Mouse (Mus musculus) forebrain, embryonic 16.5 days (tissue): ENCODE data around the gene Adam22. TPM values are rescaled to one million over a fixed set of nuclear protein-coding genes. Genes with fewer than 3 reads are reported as not detected.

ENCODE experiments used
- ATAC-seq: fragments of 200-750 bp; cut with Nextera tagmentation; 2 replicates; pipeline ENCODE4 v1.8.0; 2017; ENCODE audit warnings: mild to moderate bottlenecking, moderate library complexity
- H3K27ac ChIP-seq: fragments of 300-500 bp; sonication (generic); 2 replicates; pipeline ENCODE4 v1.5.1; 2014; ENCODE audit warnings: low read length, control low read depth
- H3K27me3 ChIP-seq: fragments of 300-500 bp; sonication (generic); replicated peaks from 2 replicates; pipeline ENCODE4 v1.6.1; 2014; ENCODE audit warnings: low read length; ENCODE audit not compliant: control insufficient read depth, insufficient read depth
- H3K36me3 ChIP-seq: fragments of 300-500 bp; sonication (generic); 2 replicates; pipeline ENCODE4 v1.6.1; 2014; ENCODE audit not compliant: control insufficient read depth, insufficient read depth
- H3K4me1 ChIP-seq: fragments of 300-500 bp; sonication (generic); replicated peaks from 2 replicates; pipeline ENCODE4 v1.6.1; 2014; ENCODE audit warnings: low read length; ENCODE audit not compliant: control insufficient read depth, insufficient read depth
- H3K4me2 ChIP-seq: fragments of 300-500 bp; sonication (generic); 2 replicates; pipeline ENCODE4 v1.6.1; 2014; ENCODE audit warnings: mild to moderate bottlenecking, low read length, control low read depth
- H3K4me3 ChIP-seq: fragments of 300-500 bp; sonication (generic); replicated peaks from 2 replicates; pipeline ENCODE4 v1.5.1; 2014; ENCODE audit warnings: mild to moderate bottlenecking, low read length, control low read depth
- H3K9ac ChIP-seq: fragments of 300-500 bp; sonication (generic); replicated peaks from 2 replicates; pipeline ENCODE4 v1.6.1; 2014; ENCODE audit warnings: low read depth, low read length, control low read depth
- H3K9me3 ChIP-seq: fragments of 300-500 bp; sonication (generic); 2 replicates; pipeline ENCODE4 v1.6.1; 2016; ENCODE audit warnings: low read length; ENCODE audit not compliant: control insufficient read depth
- WGBS: fragments of 180-500 bp; shearing (Covaris S2); extraction: QIAGEN DNeasy Blood & Tissue Kit; methylation state at CpG from one replicate; pipeline ENCODE4 v1.1.7; 2014; 5-methylcytosine and 5-hydroxymethylcytosine counted together
- polyA plus RNA-seq: library from polyadenylated mRNA; unstranded; fragments of >200 nt; fragmentation: Nextera tagmentation; extraction: Ambion mirVana; gene quantifications from 2 replicates; pipeline ENCODE4 v1.2.1, GENCODE M21; 2015

The Adam22 gene
- polyA plus RNA-seq, 1 experiment from 2014 or later, result 49.6 TPM

GRCm38 (mm10) chr5:8368781-8369180 is 821 bp upstream of the Adam22 start:
- H3K9me3 ChIP-seq, result no peaks in the 10 kb centered on the region
- no peak overlapping the region for H3K4me3 ChIP-seq
- no peaks in the 10 kb centered on the region for H3K27me3 ChIP-seq
- no peak overlapping the region for H3K27ac ChIP-seq
- no peak overlapping the region for H3K4me2 ChIP-seq
- H3K9ac ChIP-seq, result no peak overlapping the region
- WGBS, result 89% methylated on average over 5 of the region's 5 CpGs
- H3K4me1 ChIP-seq, result 0 out of 2 replicates have a peak, but pooled peaks cover 5% of the 10 kb centered on the region
- no peak for ATAC-seq
- no peaks in the 10 kb centered on the region for H3K36me3 ChIP-seq

DNA sequence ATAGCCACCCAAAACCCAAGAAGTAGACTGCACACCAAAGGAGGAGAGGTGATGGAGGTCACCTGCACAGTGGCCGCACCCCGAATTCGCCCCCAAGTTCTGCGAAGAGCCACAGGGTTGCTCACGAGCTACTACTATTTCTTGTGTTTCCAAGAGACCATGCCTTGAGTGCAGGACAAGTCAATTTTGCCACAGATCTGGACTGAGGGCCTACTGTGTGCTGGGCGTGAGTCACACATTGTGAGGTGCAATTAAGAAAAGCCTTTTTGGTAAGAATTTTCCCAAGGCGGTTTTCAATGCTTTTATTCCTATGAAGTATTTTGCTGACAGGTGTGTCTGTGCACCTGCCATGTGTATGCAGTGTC is 350 bp upstream of the Adam22 start:
- H3K27ac ChIP-seq, result no peak overlapping the region; the same call in 1 of the 2 replicates

DNA sequence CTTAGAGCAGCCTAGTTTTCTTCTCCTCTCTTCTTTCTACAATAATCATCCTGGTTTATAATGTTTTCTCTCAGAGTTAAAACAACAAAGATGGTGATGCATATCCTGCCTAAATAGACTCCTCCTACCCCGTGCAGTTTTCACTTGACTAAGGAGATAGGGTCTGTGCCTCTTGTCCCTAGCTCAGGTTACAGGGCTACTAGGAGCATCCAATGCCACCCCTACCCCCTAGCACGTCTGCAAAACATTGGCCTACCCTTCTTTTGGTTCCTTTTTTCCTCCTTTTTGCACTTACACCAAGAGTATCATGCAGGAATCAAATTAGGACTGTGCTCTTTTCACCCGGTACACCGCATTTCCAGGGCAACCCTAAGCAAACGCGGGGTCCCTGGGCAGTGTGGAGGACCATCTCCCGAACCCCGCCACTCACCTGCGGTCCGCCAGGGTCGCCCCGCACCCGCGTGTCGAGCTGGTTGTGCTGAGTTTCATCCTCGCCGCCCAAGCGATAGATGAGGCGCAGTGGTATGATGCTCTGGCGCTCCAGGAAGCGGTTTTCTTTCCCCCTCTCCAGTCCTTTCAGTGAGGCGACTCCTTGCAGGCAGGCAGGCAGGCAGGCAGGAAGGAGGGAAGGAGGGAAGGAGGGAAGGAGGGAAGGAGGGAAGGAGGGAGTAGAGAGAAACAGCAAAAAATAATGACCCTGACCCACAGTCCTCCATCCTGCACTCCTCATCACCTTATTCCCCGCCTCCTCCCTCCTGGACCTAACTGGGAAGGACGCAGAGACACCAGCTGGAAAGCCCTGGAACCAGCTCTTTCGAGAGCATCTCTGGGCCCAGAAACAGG is 968 bp downstream of the Adam22 start:
- Histone ChIP-seq H3K4me1 (0 out of 2 replicates have a peak, but pooled peaks cover 5% of the 10 kb centered on the region), H3K27ac (peak overlapping the region; percentile 82), H3K36me3 (no peaks in the 10 kb centered on the region), H3K9me3 (no peaks in the 10 kb centered on the region), H3K4me3 (peak overlapping the region; percentile 62), H3K4me2 (peak overlapping the region; percentile 74), H3K9ac (peak overlapping the region; percentile 87), H3K27me3 (no peaks in the 10 kb centered on the region)
- WGBS, result under 1% methylated on average over 24 of the region's 25 CpGs
- ATAC-seq, result peak; percentile 45

More for the DNA sequence above, 350 bp upstream of the Adam22 start:
- WGBS, result 39% methylated on average over 7 of the region's 7 CpGs
- no peak for ATAC-seq
- no peaks in the 10 kb centered on the region for H3K36me3 ChIP-seq
- H3K9ac ChIP-seq, result peak overlapping the region; percentile 87
- no peaks in the 10 kb centered on the region for H3K27me3 ChIP-seq
- H3K4me1 ChIP-seq, result 0 out of 2 replicates have a peak, but pooled peaks cover 5% of the 10 kb centered on the region
- peak overlapping the region; percentile 74 for H3K4me2 ChIP-seq
- peak overlapping the region; percentile 62 for H3K4me3 ChIP-seq
- no peaks in the 10 kb centered on the region for H3K9me3 ChIP-seq

GRCm38 (mm10) chr5:8362361-8362760 is 5.6 kb downstream of the Adam22 start:
- Histone ChIP-seq H3K27me3 (no peaks in the 10 kb centered on the region), H3K36me3 (no peaks in the 10 kb centered on the region), H3K4me3 (no peak overlapping the region), H3K4me1 (0 out of 2 replicates have a peak, but pooled peaks cover 3% of the 10 kb centered on the region), H3K9me3 (no peaks in the 10 kb centered on the region), H3K9ac (no peak overlapping the region), H3K4me2 (no peak overlapping the region), H3K27ac (no peak overlapping the region)
- no peak for ATAC-seq
- WGBS, result 73% methylated on average over 1 of the region's 1 CpGs

DNA sequence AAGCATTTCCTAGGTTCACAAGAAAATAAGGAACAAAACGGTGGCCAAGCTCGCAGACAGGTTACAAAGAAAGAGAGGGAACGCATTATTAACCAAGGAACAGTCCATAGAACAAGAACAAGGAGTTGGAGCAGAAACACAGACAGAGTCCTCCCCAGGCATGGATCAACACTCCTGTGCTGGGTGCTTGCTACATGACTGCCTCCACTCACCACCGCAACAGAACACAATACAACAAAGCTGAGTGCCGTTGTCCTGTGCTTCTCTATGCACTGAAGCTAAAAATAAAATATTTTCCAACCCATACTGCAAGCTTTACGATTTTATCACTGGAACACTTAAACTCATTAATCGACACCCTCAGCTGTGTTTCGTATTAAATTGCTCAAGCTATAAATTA is 10.3 kb downstream of the Adam22 start:
- no peak overlapping the region for H3K9ac ChIP-seq
- 72% methylated on average over 8 of the region's 8 CpGs for WGBS
- H3K27ac ChIP-seq, result no peak overlapping the region
- no peak overlapping the region for H3K4me2 ChIP-seq
- no peaks in the 10 kb centered on the region for H3K27me3 ChIP-seq
- peaks cover 2% of the 10 kb centered on the region; the same call in 1 of the 2 replicates for H3K9me3 ChIP-seq
- no peak for ATAC-seq
- no peaks in the 10 kb centered on the region for H3K4me1 ChIP-seq
- H3K4me3 ChIP-seq, result no peak overlapping the region
- H3K36me3 ChIP-seq, result no peaks in the 10 kb centered on the region

- Histone ChIP-seq H3K27ac (no peak overlapping the region), H3K4me3 (no peak overlapping the region), H3K4me1 (no peaks in the 10 kb centered on the region), H3K36me3 (no peaks in the 10 kb centered on the region), H3K27me3 (no peaks in the 10 kb centered on the region), H3K9me3 (peaks cover 2% of the 10 kb centered on the region; the same call in 1 of the 2 replicates), H3K4me2 (no peak overlapping the region), H3K9ac (no peak overlapping the region)
- ATAC-seq, result peak; percentile 43
- 57% methylated on average over 13 of the region's 13 CpGs for WGBS
These were observed 10.9 kb downstream of the Adam22 start for GRCm38 (mm10) chr5:8356885-8357651.

GRCm38 (mm10) chr5:8356326-8356725 is 11.6 kb downstream of the Adam22 start:
- WGBS, result 61% methylated on average over 2 of the region's 2 CpGs

GRCm38 (mm10) chr5:8349557-8349956 is 18.4 kb downstream of the Adam22 start:
- no peak for ATAC-seq
- 78% methylated on average over 10 of the region's 10 CpGs for WGBS

More at GRCm38 (mm10) chr5:8356326-8356725, 11.6 kb downstream of the Adam22 start:
- peaks cover 2% of the 10 kb centered on the region; the same call in 1 of the 2 replicates for H3K9me3 ChIP-seq
- no peak overlapping the region for H3K9ac ChIP-seq
- no peak overlapping the region for H3K4me2 ChIP-seq
- H3K36me3 ChIP-seq, result no peaks in the 10 kb centered on the region
- H3K27me3 ChIP-seq, result no peaks in the 10 kb centered on the region
- H3K27ac ChIP-seq, result no peak overlapping the region
- ATAC-seq, result peak; percentile 23; the same call in 1 of the 2 replicates
- no peak overlapping the region for H3K4me3 ChIP-seq
- H3K4me1 ChIP-seq, result no peaks in the 10 kb centered on the region

DNA sequence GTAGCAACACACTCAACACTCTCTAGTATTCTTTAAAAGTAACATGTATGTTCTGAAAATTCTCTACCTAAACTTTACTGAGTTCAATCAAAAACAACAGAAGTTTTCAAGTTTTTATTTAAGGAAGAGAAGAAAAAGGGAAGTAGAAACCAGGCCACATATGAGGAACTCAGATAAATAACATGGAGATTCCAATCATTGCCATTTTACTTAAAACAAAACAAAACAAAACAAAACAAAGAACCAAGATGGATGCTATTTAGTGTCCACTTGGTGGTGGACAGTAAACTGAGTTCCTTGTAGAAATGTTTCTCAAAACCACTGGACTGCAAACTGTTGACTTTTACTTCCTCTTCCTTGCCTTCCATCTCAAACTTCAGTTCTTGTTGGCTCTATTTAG is 21.6 kb downstream of the Adam22 start:
- Histone ChIP-seq H3K27me3 (no peaks in the 10 kb centered on the region), H3K4me3 (no peak overlapping the region), H3K9ac (no peak overlapping the region), H3K4me1 (no peaks in the 10 kb centered on the region), H3K4me2 (no peak overlapping the region), H3K9me3 (no peaks in the 10 kb centered on the region), H3K36me3 (no peaks in the 10 kb centered on the region), H3K27ac (no peak overlapping the region)
- no peak for ATAC-seq

More at GRCm38 (mm10) chr5:8349557-8349956, 18.4 kb downstream of the Adam22 start:
- H3K9ac ChIP-seq, result no peak overlapping the region
- H3K4me2 ChIP-seq, result no peak overlapping the region
- H3K36me3 ChIP-seq, result no peaks in the 10 kb centered on the region
- H3K4me3 ChIP-seq, result no peak overlapping the region
- no peaks in the 10 kb centered on the region for H3K27me3 ChIP-seq
- no peaks in the 10 kb centered on the region for H3K9me3 ChIP-seq
- H3K27ac ChIP-seq, result no peak overlapping the region
- no peaks in the 10 kb centered on the region for H3K4me1 ChIP-seq
